Mouse (Mus musculus) limb, embryonic 13.5 days (tissue): ENCODE measurements at regions not wholly inside any gene's neighbourhood (a gene's known extent, or its start where the extent isn't known, plus 50 kb on each side); places are given as distances from the start of the nearest gene placed in this dataset.

Source experiments
- ATAC-seq: fragments of 200-750 bp; cut with Nextera tagmentation; 2 replicates; pipeline ENCODE4 v1.8.0; 2017; ENCODE audit warnings: low read depth, moderate number of reproducible peaks, moderate TSS enrichment; ENCODE audit not compliant: low FRiP score
- H3K27ac ChIP-seq: fragments of 300-500 bp; sonication (generic); 2 replicates; pipeline ENCODE4 v1.5.1; 2015; ENCODE audit warnings: inconsistent platforms, mild to moderate bottlenecking, moderate library complexity
- H3K27me3 ChIP-seq: fragments of 300-500 bp; sonication (generic); 2 replicates; pipeline ENCODE4 v1.6.1; 2015; ENCODE audit warnings: mild to moderate bottlenecking, inconsistent platforms
- H3K36me3 ChIP-seq: fragments of 300-500 bp; sonication (generic); 2 replicates; pipeline ENCODE4 v1.6.1; 2015; ENCODE audit warnings: inconsistent platforms, mild to moderate bottlenecking, moderate library complexity
- H3K4me1 ChIP-seq: fragments of 300-500 bp; sonication (generic); 2 replicates; pipeline ENCODE4 v1.6.1; 2015; ENCODE audit warnings: inconsistent platforms
- H3K4me2 ChIP-seq: fragments of 300-500 bp; sonication (generic); replicated peaks from 2 replicates; pipeline ENCODE4 v1.6.1; 2015; ENCODE audit warnings: inconsistent platforms, mild to moderate bottlenecking, moderate library complexity
- H3K4me3 ChIP-seq: fragments of 300-500 bp; sonication (generic); 2 replicates; pipeline ENCODE4 v1.5.1; 2015; ENCODE audit warnings: moderate library complexity, mild to moderate bottlenecking, inconsistent platforms
- H3K9ac ChIP-seq: fragments of 300-500 bp; sonication (generic); 2 replicates; pipeline ENCODE4 v1.6.1; 2015; ENCODE audit warnings: mild to moderate bottlenecking, inconsistent platforms
- H3K9me3 ChIP-seq: fragments of 300-500 bp; sonication (generic); 2 replicates; pipeline ENCODE4 v1.6.1; 2016; ENCODE audit warnings: inconsistent platforms
- WGBS: fragments of 180-500 bp; shearing (Covaris S2); methylation state at CpG from one replicate; pipeline ENCODE4 v1.1.7; 2015; 5-methylcytosine and 5-hydroxymethylcytosine counted together

GRCm38 (mm10) chr12:97750166-97750565 lies 509.1 kb downstream of the Galc start:
- Histone ChIP-seq H3K36me3 (no peaks in the 10 kb centered on the region), H3K27ac (no peak overlapping the region), H3K4me1 (no peaks in the 10 kb centered on the region), H3K9ac (no peak overlapping the region), H3K27me3 (no peaks in the 10 kb centered on the region), H3K4me2 (no peak overlapping the region), H3K4me3 (no peak overlapping the region), H3K9me3 (no peaks in the 10 kb centered on the region)
- 73% methylated on average over 2 of the region's 2 CpGs for WGBS
- no peak for ATAC-seq

- Histone ChIP-seq H3K4me2 (no peak overlapping the region), H3K27ac (no peak overlapping the region), H3K4me3 (no peak overlapping the region), H3K9ac (no peak overlapping the region), H3K27me3 (no peaks in the 10 kb centered on the region), H3K36me3 (no peaks in the 10 kb centered on the region), H3K4me1 (no peaks in the 10 kb centered on the region), H3K9me3 (no peaks in the 10 kb centered on the region)
- no peak for ATAC-seq
- WGBS = 32% methylated on average over 2 of the region's 2 CpGs
Observed at GRCm38 (mm10) chr12:97740927-97741326, 518.3 kb downstream of the Galc start.

GRCm38 (mm10) chr12:97732078-97732580 lies 527.1 kb downstream of the Galc start:
- no peak overlapping the region for H3K4me3 ChIP-seq
- peaks cover 5% of the 10 kb centered on the region; the same call in 1 of the 2 replicates for H3K9me3 ChIP-seq
- no peaks in the 10 kb centered on the region for H3K27me3 ChIP-seq
- WGBS = 90% methylated on average over 6 of the region's 6 CpGs
- ATAC-seq = no peak
- H3K9ac ChIP-seq = no peak overlapping the region
- H3K36me3 ChIP-seq = no peaks in the 10 kb centered on the region
- H3K4me1 ChIP-seq = no peaks in the 10 kb centered on the region
- H3K4me2 ChIP-seq = no peak overlapping the region
- H3K27ac ChIP-seq = no peak overlapping the region

GRCm38 (mm10) chr12:97720554-97720953 lies 538.7 kb downstream of the Galc start:
- no peak for ATAC-seq
- H3K27ac ChIP-seq = no peak overlapping the region
- no peak overlapping the region for H3K4me3 ChIP-seq
- 79% methylated on average over 3 of the region's 3 CpGs for WGBS
- no peaks in the 10 kb centered on the region for H3K4me1 ChIP-seq
- no peaks in the 10 kb centered on the region for H3K36me3 ChIP-seq
- H3K9ac ChIP-seq = no peak overlapping the region
- no peak overlapping the region for H3K4me2 ChIP-seq
- peaks cover 6% of the 10 kb centered on the region; the same call in 1 of the 2 replicates for H3K9me3 ChIP-seq
- no peaks in the 10 kb centered on the region for H3K27me3 ChIP-seq

- Histone ChIP-seq H3K9me3 (peaks cover 6% of the 10 kb centered on the region; the same call in 1 of the 2 replicates), H3K4me3 (no peak overlapping the region), H3K36me3 (no peaks in the 10 kb centered on the region), H3K4me1 (no peaks in the 10 kb centered on the region), H3K4me2 (no peak overlapping the region), H3K27me3 (no peaks in the 10 kb centered on the region), H3K9ac (no peak overlapping the region), H3K27ac (no peak overlapping the region)
- no peak for ATAC-seq
- WGBS = 86% methylated on average over 5 of the region's 5 CpGs
Observed at GRCm38 (mm10) chr12:97717812-97718211, 541.4 kb downstream of the Galc start.
